8 mouse cellular contexts compared by ENCODE assay signal in the genomic region with DNA sequence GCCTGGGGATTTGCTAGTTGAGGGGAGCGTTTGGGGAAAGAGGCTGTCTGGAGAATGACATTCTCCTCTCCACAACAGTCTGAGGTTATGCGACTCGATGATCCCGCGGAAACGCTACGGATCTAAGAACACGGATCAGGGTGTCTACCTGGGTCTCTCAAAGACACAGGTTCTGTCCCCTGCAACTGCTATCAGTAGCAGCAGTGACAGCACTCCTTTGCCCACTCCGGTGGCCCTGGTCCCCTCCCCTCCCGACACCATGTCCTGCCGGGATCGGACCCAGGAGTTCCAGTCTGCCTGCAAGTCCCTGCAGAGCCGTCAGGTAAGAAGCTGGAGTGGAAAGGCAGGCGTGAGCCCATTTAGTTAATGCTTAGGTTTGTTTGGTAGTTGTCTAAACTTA. TPM values are rescaled to one million over a fixed set of nuclear protein-coding genes. Genes with fewer than 3 reads are reported as not detected.
A peak's percentile ranks its signal among the peaks of the same experiment; 100 is the strongest.
DNase-seq lines count a peak whose midpoint lies in the region; ATAC-seq and TF ChIP-seq lines count a peak whose summit lies in the region.

No protein-coding gene starts in this region.

- no peak for TF ChIP-seq CTCF in cerebellum, adult 2 months (IDR thresholded peaks at IDR 0.05; ENCODE audit: borderline replicate concordance, insufficient read depth, low read depth, low read length)
- TF ChIP-seq CTCF in testis, adult 2 months (IDR thresholded peaks at IDR 0.05; ENCODE audit: control insufficient read depth, insufficient read depth, insufficient replicate concordance, low read depth, low read length): no peak
- no peak for TF ChIP-seq CTCF in olfactory bulb, adult 2 months (IDR thresholded peaks at IDR 0.05; ENCODE audit: insufficient read depth, low read depth, low read length)

- peak overlapping the region; percentile 87 for H3K9ac ChIP-seq in limb, embryonic 11.5 days (ENCODE audit: low read length)

- H3K27me3 ChIP-seq in cerebellum, adult 2 months (ENCODE audit: control insufficient read depth, insufficient read depth, low read length): no peaks in the 10 kb centered on the region
- H3K27me3 ChIP-seq in testis, adult 2 months (ENCODE audit: control insufficient read depth, insufficient read depth, low read length): no peaks in the 10 kb centered on the region
- no peaks in the 10 kb centered on the region for H3K27me3 ChIP-seq in limb, embryonic 11.5 days (ENCODE audit: control insufficient read depth, insufficient read depth, low read length)

- H3K4me3 ChIP-seq in cerebellum, adult 2 months (replicated peaks; ENCODE audit: insufficient read depth, low read depth, low read length): peak overlapping the region; percentile 62
- H3K4me3 ChIP-seq in testis, adult 2 months (ENCODE audit: control insufficient read depth, low read depth, low read length): peak overlapping the region; percentile 99
- peak overlapping the region; percentile 97 for H3K4me3 ChIP-seq in limb, embryonic 11.5 days (ENCODE audit: low read depth, low read length)
- H3K4me3 ChIP-seq in olfactory bulb, adult 2 months (ENCODE audit: insufficient read depth, low read depth, low read length): peak overlapping the region; percentile 91

- no peak for ATAC-seq in limb, embryonic 11.5 days (ENCODE audit: insufficient number of reproducible peaks, low FRiP score, low TSS enrichment, low read depth)

- WGBS in cerebellum, adult 2 months: 17% methylated on average over 14 of the region's 14 CpGs
- WGBS in limb, embryonic 11.5 days: 18% methylated on average over 14 of the region's 14 CpGs
- 11% methylated on average over 14 of the region's 14 CpGs for WGBS in olfactory bulb, adult 2 months

- H3K27ac ChIP-seq in cerebellum, adult 2 months (ENCODE audit: insufficient read depth, low read length): peak overlapping the region; percentile 11; the same call in 1 of the 2 replicates
- H3K27ac ChIP-seq in testis, adult 2 months (ENCODE audit: control insufficient read depth, insufficient read depth, low read depth, low read length): peak overlapping the region; percentile 100
- H3K27ac ChIP-seq in limb, embryonic 11.5 days (replicated peaks; ENCODE audit: low read depth, low read length): peak overlapping the region; percentile 78
- no peak overlapping the region for H3K27ac ChIP-seq in olfactory bulb, adult 2 months (ENCODE audit: insufficient read depth, low read depth, low read length)

- H3K36me3 ChIP-seq in testis, adult 2 months (ENCODE audit: control insufficient read depth, insufficient read depth, low read length): no peaks in the 10 kb centered on the region; the same call in 1 of the 2 replicates
- peaks cover 34% of the 10 kb centered on the region for H3K36me3 ChIP-seq in limb, embryonic 11.5 days (ENCODE audit: control insufficient read depth, insufficient read depth, low read length)

- peak overlapping the region; percentile 92 for H3K4me2 ChIP-seq in limb, embryonic 11.5 days (ENCODE audit: low read depth, severe bottlenecking)

- TF ChIP-seq POLR2A in cerebellum, adult 2 months (IDR thresholded peaks at IDR 0.05; ENCODE audit: borderline replicate concordance, insufficient read depth, low read length): no peak
- no peak for TF ChIP-seq POLR2A in testis, adult 2 months (IDR thresholded peaks at IDR 0.05; ENCODE audit: control insufficient read depth, low read depth, low read length)
- TF ChIP-seq POLR2A in olfactory bulb, adult 2 months (IDR thresholded peaks at IDR 0.05; ENCODE audit: insufficient read depth, low read depth, low read length): no peak

- peak in 1 of 2 experiments; percentile 24 for DNase-seq in cerebellum, adult 2 months
- DNase-seq in cerebellum, adult 11 months: no peak
- DNase-seq in testis, postnatal 14 days (ENCODE audit: low spot score): no peak
- no peak for DNase-seq in limb, embryonic 11.5 days (ENCODE audit: low spot score)
- DNase-seq in gastrocnemius, postnatal 14 days: no peak
- DNase-seq in embryo, embryonic 10 days (ENCODE audit: low spot score): no peak

- peaks cover 6% of the 10 kb centered on the region; the same call in 1 of the 2 replicates for H3K4me1 ChIP-seq in cerebellum, adult 2 months (ENCODE audit: control insufficient read depth, insufficient read depth, low read length)
- peaks cover 10% of the 10 kb centered on the region for H3K4me1 ChIP-seq in testis, adult 2 months (ENCODE audit: control insufficient read depth, insufficient read depth, low read length)
- peaks cover 9% of the 10 kb centered on the region for H3K4me1 ChIP-seq in limb, embryonic 11.5 days (ENCODE audit: control insufficient read depth, insufficient read depth, low read length)
- peaks cover 13% of the 10 kb centered on the region for H3K4me1 ChIP-seq in olfactory bulb, adult 2 months (ENCODE audit: control insufficient read depth, insufficient read depth, low read length)

- H3K9me3 ChIP-seq in limb, embryonic 11.5 days (ENCODE audit: control insufficient read depth, low read length): no peaks in the 10 kb centered on the region

- intact Hi-C loops in gastrocnemius, postnatal 14 days (cut with DNase I; ENCODE audit: low total_unique reads): no loop called here

RNA-seq across cellular contexts. Expression of a gene that starts 1.0 kb away (rescaled TPM):
- polyA plus RNA-seq in cerebellum, adult 2 months (2012; rRNA removed): 116 and 119 TPM in 2 replicates
- 61.5 and 62.8 TPM in 2 replicates for polyA plus RNA-seq in testis, adult 2 months (2012; rRNA removed)
- 125 and 127 TPM in 2 replicates for polyA plus RNA-seq in limb, embryonic 11.5 days (2014; fragmentation: Nextera tagmentation; extraction: Ambion mirVana)
- polyA plus RNA-seq in olfactory bulb, adult 2 months (2012; ENCODE audit: insufficient read depth, insufficient read length, low replicate concordance, missing spikeins): 609 TPM in 1 of 2 replicates, not detected in the other
- 10 to 100 TPM; 24.1 to 28.0 TPM for total RNA-seq in gastrocnemius, postnatal 14 days (2021)

RNA-seq across cellular contexts. Expression of a gene that starts 1.7 kb away (rescaled TPM):
- 0.33 and 0.65 TPM in 2 replicates for polyA plus RNA-seq in cerebellum, adult 2 months (2012; rRNA removed)
- polyA plus RNA-seq in testis, adult 2 months (2012; rRNA removed): 670 and 676 TPM in 2 replicates
- 0.99 and 1.8 TPM in 2 replicates for polyA plus RNA-seq in limb, embryonic 11.5 days (2014; fragmentation: Nextera tagmentation; extraction: Ambion mirVana)
- not detected in 2 replicates for polyA plus RNA-seq in olfactory bulb, adult 2 months (2012; ENCODE audit: insufficient read depth, insufficient read length, low replicate concordance, missing spikeins)
- total RNA-seq in gastrocnemius, postnatal 14 days (2021): not detected

RNA-seq across cellular contexts. Expression of a gene that starts 6.5 kb away (rescaled TPM):
- 55.5 and 57.6 TPM in 2 replicates for polyA plus RNA-seq in cerebellum, adult 2 months (2012; rRNA removed)
- polyA plus RNA-seq in testis, adult 2 months (2012; rRNA removed): 18.3 and 21.8 TPM in 2 replicates
- polyA plus RNA-seq in limb, embryonic 11.5 days (2014; fragmentation: Nextera tagmentation; extraction: Ambion mirVana): 92.9 and 100 TPM in 2 replicates
- polyA plus RNA-seq in olfactory bulb, adult 2 months (2012; ENCODE audit: insufficient read depth, insufficient read length, low replicate concordance, missing spikeins): not detected in 2 replicates
- 10 to 100 TPM; 21.7 to 23.4 TPM for total RNA-seq in gastrocnemius, postnatal 14 days (2021)

RNA-seq across cellular contexts. Expression of a gene that starts 14.7 kb away (rescaled TPM):
- 134 and 135 TPM in 2 replicates for polyA plus RNA-seq in cerebellum, adult 2 months (2012; rRNA removed)
- 166 and 174 TPM in 2 replicates for polyA plus RNA-seq in testis, adult 2 months (2012; rRNA removed)
- 228 and 247 TPM in 2 replicates for polyA plus RNA-seq in limb, embryonic 11.5 days (2014; fragmentation: Nextera tagmentation; extraction: Ambion mirVana)
- not detected in 2 replicates for polyA plus RNA-seq in olfactory bulb, adult 2 months (2012; ENCODE audit: insufficient read depth, insufficient read length, low replicate concordance, missing spikeins)
- 10 to 100 TPM; 32.5 to 33.2 TPM for total RNA-seq in gastrocnemius, postnatal 14 days (2021)

RNA-seq across cellular contexts. Expression of a gene that starts 19.0 kb away (rescaled TPM):
- polyA plus RNA-seq in cerebellum, adult 2 months (2012; rRNA removed): 214 and 221 TPM in 2 replicates
- 111 and 121 TPM in 2 replicates for polyA plus RNA-seq in testis, adult 2 months (2012; rRNA removed)
- 108 and 114 TPM in 2 replicates for polyA plus RNA-seq in limb, embryonic 11.5 days (2014; fragmentation: Nextera tagmentation; extraction: Ambion mirVana)
- polyA plus RNA-seq in olfactory bulb, adult 2 months (2012; ENCODE audit: insufficient read depth, insufficient read length, low replicate concordance, missing spikeins): not detected in 2 replicates
- 10 to 100 TPM; 24.6 to 26.8 TPM for total RNA-seq in gastrocnemius, postnatal 14 days (2021)

Comparison
In these comparisons a context has a peak if more than half of its experiments do, and no peak if none do; other contexts are left out.
1. RNA of a gene that starts 1.7 kb away (polyA plus RNA-seq): 670 to 676 TPM in testis, adult 2 months; 0.99 to 1.8 TPM in limb, embryonic 11.5 days, 0.33 to 0.65 TPM in cerebellum, adult 2 months and not detected in olfactory bulb, adult 2 months; every median in the first group is over 100 times any median in the second.
2. Peak in every context shown above with its lines, with median percentiles within 50 percentile points of each other: H3K4me3 ChIP-seq.